Mouse (Mus musculus): ENCODE measurements around the gene Gm4969. TPM values are rescaled to one million over a fixed set of nuclear protein-coding genes. Genes with fewer than 3 reads are reported as not detected.

The Gm4969 gene
- total and polyA plus RNA-seq, 2 experiments from 2014 or later: 9.4 to 12.7 TPM

DNA sequence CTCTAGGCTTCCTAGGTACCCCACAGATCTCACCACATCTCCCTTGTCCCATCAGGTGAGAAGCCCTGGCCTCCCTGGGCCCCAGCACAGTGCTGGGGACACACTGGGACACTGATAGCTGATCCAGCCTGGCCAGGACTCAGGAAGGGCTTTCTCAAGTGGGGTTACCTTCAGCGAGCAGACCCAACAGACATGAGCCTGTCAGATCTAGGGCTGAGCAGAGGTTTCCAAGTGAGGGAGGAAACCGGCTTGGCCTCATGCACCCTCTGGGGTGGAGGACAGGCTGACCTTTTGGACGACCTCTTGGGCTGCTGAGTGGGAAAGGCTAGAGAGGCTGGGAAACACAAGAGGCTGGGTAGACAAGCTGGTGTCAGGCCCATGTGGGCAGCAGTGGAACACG is 67.0 kb downstream of the Gm4969 start:
- Histone ChIP-seq H3K27ac (ENCODE audit: low read depth, low read length) (no peak overlapping the region), H3K9ac (replicated peaks; ENCODE audit: low read length, poor library complexity, severe bottlenecking) (no peak overlapping the region), H3K36me3 (ENCODE audit: insufficient read depth, low read length) (peaks cover 54% of the 10 kb centered on the region), H3K4me2 (ENCODE audit: low read depth, low read length, poor library complexity, severe bottlenecking) (no peak overlapping the region), H3K4me1 (ENCODE audit: insufficient read depth, low read length) (no peaks in the 10 kb centered on the region), H3K4me3 (ENCODE audit: low read depth, low read length) (no peak overlapping the region), H3K9me3 (ENCODE audit: low read length) (no peaks in the 10 kb centered on the region), H3K27me3 (ENCODE audit: insufficient read depth, low read length) (no peaks in the 10 kb centered on the region)
- ATAC-seq (ENCODE audit: low FRiP score): no peak
- DNase-seq (ENCODE audit: low spot score): no peak
- WGBS: 69% methylated on average over 4 of the region's 4 CpGs
- TF ChIP-seq CTCF (IDR thresholded peaks at IDR 0.05): no peak

DNA sequence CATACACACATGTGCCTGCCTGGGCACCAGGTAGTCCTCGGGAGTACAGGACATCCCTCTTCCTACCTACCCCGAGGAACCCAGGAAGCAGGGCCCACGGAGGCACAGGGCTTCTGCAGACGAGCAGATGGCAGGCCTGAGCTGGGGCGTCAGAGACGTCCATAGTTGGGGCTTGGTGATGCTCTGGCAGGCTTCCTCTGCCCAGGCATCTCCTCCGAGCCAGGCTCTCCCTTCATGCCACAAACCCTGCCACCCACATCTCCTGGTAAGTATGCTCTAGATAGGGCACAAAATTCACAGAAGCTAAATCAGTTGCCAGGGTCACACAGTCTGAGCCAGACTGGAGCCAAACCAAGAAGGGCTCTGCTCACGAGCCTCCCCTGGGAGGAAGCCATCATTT is 68.0 kb downstream of the Gm4969 start:
- Histone ChIP-seq H3K4me2 (ENCODE audit: low read depth, low read length, poor library complexity, severe bottlenecking) (no peak overlapping the region), H3K27me3 (ENCODE audit: insufficient read depth, low read length) (no peaks in the 10 kb centered on the region), H3K4me3 (ENCODE audit: low read depth, low read length) (no peak overlapping the region), H3K9me3 (ENCODE audit: low read length) (no peaks in the 10 kb centered on the region), H3K36me3 (ENCODE audit: insufficient read depth, low read length) (peaks cover 64% of the 10 kb centered on the region), H3K4me1 (ENCODE audit: insufficient read depth, low read length) (no peaks in the 10 kb centered on the region), H3K9ac (replicated peaks; ENCODE audit: low read length, poor library complexity, severe bottlenecking) (no peak overlapping the region), H3K27ac (ENCODE audit: low read depth, low read length) (no peak overlapping the region)
- TF ChIP-seq CTCF (IDR thresholded peaks at IDR 0.05): no peak
- ATAC-seq (ENCODE audit: low FRiP score) (no peak), DNase-seq (ENCODE audit: low spot score) (peak; percentile 24)
- WGBS: 83% methylated on average over 8 of the region's 8 CpGs

DNA sequence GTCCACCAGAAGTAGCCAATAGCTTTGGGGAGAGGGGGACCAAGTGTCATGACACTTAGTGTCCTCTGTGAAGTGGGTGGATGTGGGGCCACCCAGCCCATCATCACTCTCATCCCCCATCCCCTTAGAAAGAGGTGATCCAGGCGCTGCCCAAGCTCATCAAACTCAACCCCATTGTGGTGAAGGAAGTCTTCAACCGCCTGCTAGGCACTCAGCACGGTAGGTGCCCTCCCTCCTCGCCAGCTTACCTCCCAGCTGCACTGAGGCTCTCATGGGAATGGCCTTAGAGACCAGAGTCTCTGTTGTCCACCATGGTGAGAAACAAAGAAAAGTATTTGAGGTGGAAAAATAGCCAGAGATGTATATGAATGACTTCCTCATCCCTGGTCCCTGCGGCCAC is 68.9 kb downstream of the Gm4969 start:
- Histone ChIP-seq H3K9me3 (ENCODE audit: low read length) (no peaks in the 10 kb centered on the region), H3K9ac (replicated peaks; ENCODE audit: low read length, poor library complexity, severe bottlenecking) (no peak overlapping the region), H3K36me3 (ENCODE audit: insufficient read depth, low read length) (peaks cover 73% of the 10 kb centered on the region), H3K4me3 (ENCODE audit: low read depth, low read length) (no peak overlapping the region), H3K27me3 (ENCODE audit: insufficient read depth, low read length) (no peaks in the 10 kb centered on the region), H3K27ac (ENCODE audit: low read depth, low read length) (no peak overlapping the region), H3K4me1 (ENCODE audit: insufficient read depth, low read length) (no peaks in the 10 kb centered on the region), H3K4me2 (ENCODE audit: low read depth, low read length, poor library complexity, severe bottlenecking) (no peak overlapping the region)
- ATAC-seq (ENCODE audit: low FRiP score): no peak
- 82% methylated on average over 5 of the region's 5 CpGs for WGBS
- no peak for TF ChIP-seq CTCF (IDR thresholded peaks at IDR 0.05)
- no peak for DNase-seq (ENCODE audit: low spot score)

Small RNA genes within 50 kb of the gene (microRNA-seq; reads per million reads assigned to microRNA genes)
- 1.3 reads per million for gene Mir3100 (ENCODE audit: borderline number of aligned reads)

Other genes starting within 250 kb of the Gm4969 start
- gene Pglyrp1, start 247.0 kb downstream of the Gm4969 start, total RNA-seq (2014; rRNA removed): 17.3 and 18.2 TPM in 2 replicates
- gene Pglyrp1, start 247.0 kb downstream of the Gm4969 start, polyA plus RNA-seq (2015; fragmentation: Nextera tagmentation; extraction: Ambion mirVana): 26.8 and 27.1 TPM in 2 replicates
- 21.3 and 25.5 TPM in 2 replicates for gene Ccdc61, start 208.0 kb downstream of the Gm4969 start, total RNA-seq (2014; rRNA removed)
- 29.5 and 35.2 TPM in 2 replicates for gene Ccdc61, start 208.0 kb downstream of the Gm4969 start, polyA plus RNA-seq (2015; fragmentation: Nextera tagmentation; extraction: Ambion mirVana)
- gene Nova2, start 192.5 kb downstream of the Gm4969 start, total RNA-seq (2014; rRNA removed): 20.9 and 26.5 TPM in 2 replicates
- 8.7 and 10.1 TPM in 2 replicates for gene Nova2, start 192.5 kb downstream of the Gm4969 start, polyA plus RNA-seq (2015; fragmentation: Nextera tagmentation; extraction: Ambion mirVana)
- gene Nanos2, start 131.0 kb downstream of the Gm4969 start, total RNA-seq (2014; rRNA removed): 1.7 and 3.7 TPM in 2 replicates
- 0.59 and 1.3 TPM in 2 replicates for gene Nanos2, start 131.0 kb downstream of the Gm4969 start, polyA plus RNA-seq (2015; fragmentation: Nextera tagmentation; extraction: Ambion mirVana)
- 16.0 and 21.2 TPM in 2 replicates for gene Mypop, start 127.1 kb downstream of the Gm4969 start, total RNA-seq (2014; rRNA removed)
- 4.7 and 5.0 TPM in 2 replicates for gene Mypop, start 127.1 kb downstream of the Gm4969 start, polyA plus RNA-seq (2015; fragmentation: Nextera tagmentation; extraction: Ambion mirVana)
- gene Irf2bp1, start 114.3 kb downstream of the Gm4969 start, total RNA-seq (2014; rRNA removed): 115 and 133 TPM in 2 replicates
- gene Irf2bp1, start 114.3 kb downstream of the Gm4969 start, polyA plus RNA-seq (2015; fragmentation: Nextera tagmentation; extraction: Ambion mirVana): 25.6 and 26.1 TPM in 2 replicates
- not detected in 2 replicates for gene Foxa3, start 94.8 kb downstream of the Gm4969 start, total RNA-seq (2014; rRNA removed)
- gene Foxa3, start 94.8 kb downstream of the Gm4969 start, polyA plus RNA-seq (2015; fragmentation: Nextera tagmentation; extraction: Ambion mirVana): not detected in 2 replicates
- 73.5 and 74.2 TPM in 2 replicates for gene Sympk, start 94.0 kb downstream of the Gm4969 start, total RNA-seq (2014; rRNA removed)
- 19.5 and 19.7 TPM in 2 replicates for gene Sympk, start 94.0 kb downstream of the Gm4969 start, polyA plus RNA-seq (2015; fragmentation: Nextera tagmentation; extraction: Ambion mirVana)
- gene Rsph6a, start 63.7 kb downstream of the Gm4969 start, total RNA-seq (2014; rRNA removed): not detected in 2 replicates
- 0.57 and 0.75 TPM in 2 replicates for gene Rsph6a, start 63.7 kb downstream of the Gm4969 start, polyA plus RNA-seq (2015; fragmentation: Nextera tagmentation; extraction: Ambion mirVana)
- gene Dmwd, start 42.1 kb downstream of the Gm4969 start, total RNA-seq (2014; rRNA removed): 134 and 136 TPM in 2 replicates
- 33.1 and 35.4 TPM in 2 replicates for gene Dmwd, start 42.1 kb downstream of the Gm4969 start, polyA plus RNA-seq (2015; fragmentation: Nextera tagmentation; extraction: Ambion mirVana)
- gene Dmpk, start 34.5 kb downstream of the Gm4969 start, total RNA-seq (2014; rRNA removed): 12.3 and 32.1 TPM in 2 replicates
- gene Dmpk, start 34.5 kb downstream of the Gm4969 start, polyA plus RNA-seq (2015; fragmentation: Nextera tagmentation; extraction: Ambion mirVana): 4.0 and 5.1 TPM in 2 replicates
- 5.4 and 8.2 TPM in 2 replicates for gene Six5, start 23.8 kb downstream of the Gm4969 start, total RNA-seq (2014; rRNA removed)
- gene Six5, start 23.8 kb downstream of the Gm4969 start, polyA plus RNA-seq (2015; fragmentation: Nextera tagmentation; extraction: Ambion mirVana): 1.2 and 1.4 TPM in 2 replicates
- gene Fbxo46, start 1.5 kb upstream of the Gm4969 start, total RNA-seq (2014; rRNA removed): 19.8 and 20.6 TPM in 2 replicates
- gene Fbxo46, start 1.5 kb upstream of the Gm4969 start, polyA plus RNA-seq (2015; fragmentation: Nextera tagmentation; extraction: Ambion mirVana): 9.9 and 11.6 TPM in 2 replicates
- 17.3 and 17.8 TPM in 2 replicates for gene Qpctl, start 30.9 kb upstream of the Gm4969 start, total RNA-seq (2014; rRNA removed)
- gene Qpctl, start 30.9 kb upstream of the Gm4969 start, polyA plus RNA-seq (2015; fragmentation: Nextera tagmentation; extraction: Ambion mirVana): 30.2 and 32.5 TPM in 2 replicates
- gene Snrpd2, start 31.4 kb upstream of the Gm4969 start, total RNA-seq (2014; rRNA removed): 31.4 and 36.7 TPM in 2 replicates
- 115 and 116 TPM in 2 replicates for gene Snrpd2, start 31.4 kb upstream of the Gm4969 start, polyA plus RNA-seq (2015; fragmentation: Nextera tagmentation; extraction: Ambion mirVana)
- gene Gipr, start 47.8 kb upstream of the Gm4969 start, total RNA-seq (2014; rRNA removed): 2.3 and 7.4 TPM in 2 replicates
- gene Gipr, start 47.8 kb upstream of the Gm4969 start, polyA plus RNA-seq (2015; fragmentation: Nextera tagmentation; extraction: Ambion mirVana): 1.7 and 2.3 TPM in 2 replicates
- 83.7 and 89.0 TPM in 2 replicates for gene Eml2, start 58.1 kb upstream of the Gm4969 start, total RNA-seq (2014; rRNA removed)
- gene Eml2, start 58.1 kb upstream of the Gm4969 start, polyA plus RNA-seq (2015; fragmentation: Nextera tagmentation; extraction: Ambion mirVana): 13.1 and 13.4 TPM in 2 replicates
- gene Gpr4, start 94.2 kb upstream of the Gm4969 start, total RNA-seq (2014; rRNA removed): 3.1 and 4.7 TPM in 2 replicates
- gene Gpr4, start 94.2 kb upstream of the Gm4969 start, polyA plus RNA-seq (2015; fragmentation: Nextera tagmentation; extraction: Ambion mirVana): 6.1 and 6.2 TPM in 2 replicates
- 34.8 and 40.1 TPM in 2 replicates for gene Opa3, start 110.0 kb upstream of the Gm4969 start, total RNA-seq (2014; rRNA removed)
- gene Opa3, start 110.0 kb upstream of the Gm4969 start, polyA plus RNA-seq (2015; fragmentation: Nextera tagmentation; extraction: Ambion mirVana): 33.4 and 33.9 TPM in 2 replicates
- 50.9 and 56.9 TPM in 2 replicates for gene Vasp, start 153.4 kb upstream of the Gm4969 start, total RNA-seq (2014; rRNA removed)
- 31.4 and 32.3 TPM in 2 replicates for gene Vasp, start 153.4 kb upstream of the Gm4969 start, polyA plus RNA-seq (2015; fragmentation: Nextera tagmentation; extraction: Ambion mirVana)
- gene Ppm1n, start 161.7 kb upstream of the Gm4969 start, total RNA-seq (2014; rRNA removed): 1.8 and 2.2 TPM in 2 replicates
- 1.2 and 1.4 TPM in 2 replicates for gene Ppm1n, start 161.7 kb upstream of the Gm4969 start, polyA plus RNA-seq (2015; fragmentation: Nextera tagmentation; extraction: Ambion mirVana)
- gene Rtn2, start 164.3 kb upstream of the Gm4969 start, total RNA-seq (2014; rRNA removed): 160 and 172 TPM in 2 replicates
- 104 and 107 TPM in 2 replicates for gene Rtn2, start 164.3 kb upstream of the Gm4969 start, polyA plus RNA-seq (2015; fragmentation: Nextera tagmentation; extraction: Ambion mirVana)
- gene Fosb, start 191.7 kb upstream of the Gm4969 start, total RNA-seq (2014; rRNA removed): 0.38 and 0.66 TPM in 2 replicates
- 0.10 and 0.11 TPM in 2 replicates for gene Fosb, start 191.7 kb upstream of the Gm4969 start, polyA plus RNA-seq (2015; fragmentation: Nextera tagmentation; extraction: Ambion mirVana)
- gene Ercc1, start 226.4 kb upstream of the Gm4969 start, total RNA-seq (2014; rRNA removed): 50.3 and 71.4 TPM in 2 replicates
- 67.7 and 71.0 TPM in 2 replicates for gene Ercc1, start 226.4 kb upstream of the Gm4969 start, polyA plus RNA-seq (2015; fragmentation: Nextera tagmentation; extraction: Ambion mirVana)
- gene Cd3eap, start 241.1 kb upstream of the Gm4969 start, total RNA-seq (2014; rRNA removed): 8.7 and 14.0 TPM in 2 replicates
- gene Cd3eap, start 241.1 kb upstream of the Gm4969 start, polyA plus RNA-seq (2015; fragmentation: Nextera tagmentation; extraction: Ambion mirVana): 21.5 and 21.6 TPM in 2 replicates
- 0.52 and 1.0 TPM in 2 replicates for gene Ppp1r13l, start 241.4 kb upstream of the Gm4969 start, total RNA-seq (2014; rRNA removed)
- 1.5 and 2.0 TPM in 2 replicates for gene Ppp1r13l, start 241.4 kb upstream of the Gm4969 start, polyA plus RNA-seq (2015; fragmentation: Nextera tagmentation; extraction: Ambion mirVana)

Measured in midbrain, postnatal 0 days (tissue).